Mouse (Mus musculus) macrophage (primary cell): ENCODE data around the gene Efhd1. TPM values are rescaled to one million over a fixed set of nuclear protein-coding genes. Genes with fewer than 3 reads are reported as not detected.

Source experiments
- polyA plus RNA-seq: library from polyadenylated mRNA; stranded (reverse); fragments of 250-400 nt; gene quantifications from 3 replicates; pipeline ENCODE4 v1.2.4, GENCODE M21; 2018; ENCODE audit warnings: inconsistent platforms

The Efhd1 gene
- polyA plus RNA-seq, 1 experiment from 2014 or later = 0.13 TPM

Other genes with a start within 250 kb of the Efhd1 start
- gene Alppl2, start 174.4 kb upstream of the Efhd1 start, polyA plus RNA-seq = not detected in 3 replicates
- gene Alpi, start 162.8 kb upstream of the Efhd1 start, polyA plus RNA-seq = not detected in 3 replicates
- not detected in 3 replicates for gene Akp3, start 139.4 kb upstream of the Efhd1 start, polyA plus RNA-seq
- gene Ecel1, start 107.8 kb upstream of the Efhd1 start, polyA plus RNA-seq = not detected in 3 replicates
- not detected in 3 replicates for gene Prss56, start 81.0 kb upstream of the Efhd1 start, polyA plus RNA-seq
- gene Chrnd, start 73.8 kb upstream of the Efhd1 start, polyA plus RNA-seq = not detected in 3 replicates
- 0.24 TPM in 1 of 3 replicates, not detected in the others for gene Chrng, start 59.7 kb upstream of the Efhd1 start, polyA plus RNA-seq
- 76.8 to 143 TPM (median 95.4 TPM) in 3 replicates for gene Eif4e2, start 50.4 kb upstream of the Efhd1 start, polyA plus RNA-seq
- gene Gigyf2, start 62.6 kb downstream of the Efhd1 start, polyA plus RNA-seq = 29.7 to 74.5 TPM (median 34.2 TPM) in 3 replicates
- gene Kcnj13, start 130.4 kb downstream of the Efhd1 start, polyA plus RNA-seq = not detected in 3 replicates
- not detected in 3 replicates for gene Snorc, start 205.9 kb downstream of the Efhd1 start, polyA plus RNA-seq
- gene Neu2, start 245.5 kb downstream of the Efhd1 start, polyA plus RNA-seq = not detected in 3 replicates